Mouse (Mus musculus) midbrain, embryonic 11.5 days (tissue): ENCODE measurements around the gene Chst15. TPM values are rescaled to one million over a fixed set of nuclear protein-coding genes. Genes with fewer than 3 reads are reported as not detected.

Experiments used
- ATAC-seq: fragments of 200-750 bp; cut with Nextera tagmentation; 2 replicates; pipeline ENCODE4 v1.8.0; 2017; ENCODE audit warnings: moderate TSS enrichment, moderate library complexity; ENCODE audit not compliant: low FRiP score
- DNase-seq: peaks from one replicate; pipeline ENCODE4 v3.0.0; 2015; ENCODE audit warnings: low spot score; ENCODE audit errors: missing footprints
- H3K27ac ChIP-seq: fragments of 300-500 bp; sonication (generic); 2 replicates; pipeline ENCODE4 v1.5.1; 2014; ENCODE audit warnings: low read depth, low read length
- H3K27me3 ChIP-seq: fragments of 300-500 bp; sonication (generic); 2 replicates; pipeline ENCODE4 v1.6.1; 2014; ENCODE audit warnings: mild to moderate bottlenecking, low read length, moderate library complexity, mixed read lengths; ENCODE audit not compliant: control insufficient read depth, insufficient read depth
- H3K36me3 ChIP-seq: fragments of 300-500 bp; sonication (generic); 2 replicates; pipeline ENCODE4 v1.6.1; 2014; ENCODE audit warnings: mild to moderate bottlenecking, low read length, moderate library complexity, mixed read lengths; ENCODE audit not compliant: control insufficient read depth, insufficient read depth
- H3K4me1 ChIP-seq: fragments of 300-500 bp; sonication (generic); 2 replicates; pipeline ENCODE4 v1.6.1; 2014; ENCODE audit warnings: low read length; ENCODE audit not compliant: control insufficient read depth, insufficient read depth
- H3K4me2 ChIP-seq: fragments of 300-500 bp; sonication (generic); 2 replicates; pipeline ENCODE4 v1.6.1; 2014; ENCODE audit warnings: mild to moderate bottlenecking, moderate library complexity
- H3K4me3 ChIP-seq: fragments of 300-500 bp; sonication (generic); 2 replicates; pipeline ENCODE4 v1.5.1; 2014; ENCODE audit warnings: low read depth, low read length
- H3K9ac ChIP-seq: fragments of 300-500 bp; sonication (generic); 2 replicates; pipeline ENCODE4 v1.6.1; 2014; ENCODE audit warnings: low read length
- H3K9me3 ChIP-seq: fragments of 300-500 bp; sonication (generic); 2 replicates; pipeline ENCODE4 v1.6.1; 2016; ENCODE audit warnings: low read length; ENCODE audit not compliant: control insufficient read depth
- WGBS: fragments of 180-500 bp; shearing (Covaris S2); extraction: QIAGEN DNeasy Blood & Tissue Kit; methylation state at CpG from one replicate; pipeline ENCODE4 v1.1.7; 2014; 5-methylcytosine and 5-hydroxymethylcytosine counted together
- polyA plus RNA-seq: library from polyadenylated mRNA; unstranded; fragments of >200 nt; fragmentation: Nextera tagmentation; extraction: Ambion mirVana; gene quantifications from 2 replicates; pipeline ENCODE4 v1.2.1, GENCODE M21; 2014

The Chst15 gene
- polyA plus RNA-seq, 1 experiment from 2014 or later, result 18.0 TPM

DNA sequence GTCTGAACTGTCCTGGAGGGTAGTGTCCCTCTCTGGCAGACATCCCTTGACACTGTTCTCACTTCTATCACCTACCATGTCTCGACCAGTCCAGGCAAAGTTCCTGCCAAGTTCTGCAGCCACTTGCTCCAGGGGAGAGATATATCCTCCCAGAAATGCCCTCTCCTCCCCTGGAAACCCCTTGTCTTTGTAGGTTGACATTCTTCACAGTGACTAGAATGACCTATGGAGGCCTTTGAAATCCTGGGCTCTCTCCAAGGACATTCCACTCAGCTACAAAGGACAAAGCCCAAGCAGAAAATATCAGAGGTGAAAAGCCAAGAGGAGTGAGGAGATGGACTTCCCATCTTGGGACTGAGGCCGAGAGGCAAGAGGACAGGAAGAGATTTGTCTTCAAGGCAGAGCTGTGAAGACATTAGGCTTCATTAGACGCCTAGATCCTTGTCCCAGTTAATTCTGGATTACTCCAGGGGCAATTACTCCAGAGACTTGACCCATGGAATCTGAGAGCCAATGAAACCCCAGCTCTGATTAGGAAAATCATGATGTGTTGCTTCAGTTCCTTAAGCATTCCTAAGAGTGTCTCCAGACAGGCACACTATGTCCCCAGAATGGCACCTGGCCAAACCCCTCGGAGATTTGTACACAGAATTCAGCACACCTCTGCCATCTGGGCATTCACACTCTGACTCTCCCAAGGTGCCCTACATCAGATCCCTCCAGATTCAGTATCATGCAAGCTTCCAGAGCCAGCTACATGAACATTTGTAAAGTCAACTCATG lies 20.2 kb downstream of the Chst15 start:
- ATAC-seq (no peak), DNase-seq (no peak)
- Histone ChIP-seq H3K27me3 (no peaks in the 10 kb centered on the region), H3K4me1 (no peaks in the 10 kb centered on the region; the same call in 1 of the 2 replicates), H3K36me3 (no peaks in the 10 kb centered on the region), H3K9ac (no peak overlapping the region), H3K4me3 (no peak overlapping the region), H3K9me3 (no peaks in the 10 kb centered on the region), H3K27ac (no peak overlapping the region), H3K4me2 (no peak overlapping the region)
- 87% methylated on average over 4 of the region's 4 CpGs for WGBS

DNA sequence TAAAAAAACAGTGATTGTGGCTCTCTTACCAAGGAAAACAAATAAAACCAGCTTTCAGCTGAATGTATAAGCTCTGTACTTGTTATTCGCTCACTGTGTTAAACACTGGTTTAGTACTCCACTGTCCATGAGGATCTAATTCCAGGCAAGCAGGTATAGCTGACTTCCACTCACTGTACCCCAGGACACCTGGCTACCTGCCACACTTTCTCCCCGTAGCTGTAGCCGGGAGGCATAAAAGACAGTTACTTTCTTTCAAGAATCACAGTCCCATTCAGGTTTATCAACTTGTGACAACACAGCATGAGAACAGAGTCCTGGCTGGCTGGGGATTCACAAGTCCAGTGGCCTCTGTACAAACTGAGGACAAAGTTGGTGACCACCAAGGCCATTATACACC lies 20.9 kb downstream of the Chst15 start:
- Histone ChIP-seq H3K9ac (no peak overlapping the region), H3K27me3 (no peaks in the 10 kb centered on the region), H3K9me3 (no peaks in the 10 kb centered on the region), H3K4me2 (no peak overlapping the region), H3K27ac (no peak overlapping the region), H3K4me1 (no peaks in the 10 kb centered on the region; the same call in 1 of the 2 replicates), H3K4me3 (no peak overlapping the region), H3K36me3 (no peaks in the 10 kb centered on the region)
- DNase-seq (no peak), ATAC-seq (no peak)
- WGBS, result 83% methylated on average over 3 of the region's 3 CpGs

DNA sequence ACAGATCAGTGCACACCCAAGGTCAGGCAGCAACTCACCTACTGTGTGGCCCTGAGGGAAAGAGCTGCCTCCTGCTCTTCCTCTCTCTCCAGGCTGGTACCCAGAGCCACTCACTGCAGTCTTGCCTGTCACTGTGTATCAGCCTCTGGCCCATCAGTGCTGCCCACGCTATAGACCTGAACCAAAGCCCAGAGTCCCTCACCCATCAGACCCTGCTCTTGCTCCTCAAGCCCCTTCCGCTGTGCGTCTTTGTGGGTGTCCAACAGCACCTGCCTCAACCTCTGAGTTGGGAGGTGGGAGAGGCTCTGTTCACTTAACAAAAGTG lies 29.7 kb downstream of the Chst15 start:
- H3K9ac ChIP-seq, result 0 out of 2 replicates have a peak overlapping the region, but pooled peaks have one; percentile 24
- peaks cover 41% of the 10 kb centered on the region for H3K4me1 ChIP-seq
- ATAC-seq, result no peak

DNA sequence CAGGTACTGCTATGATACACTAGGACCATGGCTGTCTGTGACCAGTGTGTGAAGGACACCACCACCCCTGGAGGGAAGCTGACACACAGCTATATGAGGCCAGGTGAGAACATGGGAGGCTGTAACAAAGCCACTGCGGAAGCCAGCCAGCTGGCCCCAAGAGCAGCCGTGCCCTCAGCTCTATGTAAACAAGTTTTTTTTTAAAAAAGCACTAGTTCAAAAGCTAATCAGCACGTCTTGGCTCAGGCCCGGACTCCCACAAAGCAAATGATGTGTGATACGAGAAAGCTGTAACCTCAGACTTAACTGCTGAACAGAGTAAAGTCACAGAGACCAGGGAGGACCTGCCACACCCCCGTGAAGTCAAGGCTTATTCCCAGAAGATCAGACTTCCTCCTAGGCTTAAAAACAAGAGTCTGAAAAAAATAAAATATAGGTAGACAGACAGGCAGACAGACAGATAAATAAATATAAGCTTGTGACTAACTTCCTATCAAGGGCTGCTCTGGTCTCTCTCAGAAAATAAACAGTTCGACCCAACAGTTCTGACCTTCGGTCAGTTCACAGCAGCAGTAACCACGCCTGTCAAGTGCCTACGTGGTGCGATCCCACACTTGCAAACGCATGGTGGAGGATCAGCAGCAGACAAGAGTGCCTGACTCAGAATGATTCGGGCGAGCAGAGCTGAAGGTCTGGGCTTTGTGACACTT lies 30.2 kb downstream of the Chst15 start:
- H3K4me2 ChIP-seq, result no peak overlapping the region
- no peaks in the 10 kb centered on the region for H3K36me3 ChIP-seq
- H3K9me3 ChIP-seq, result no peaks in the 10 kb centered on the region
- WGBS, result 49% methylated on average over 14 of the region's 14 CpGs
- H3K9ac ChIP-seq, result no peak overlapping the region
- no peak overlapping the region for H3K27ac ChIP-seq
- ATAC-seq, result no peak
- H3K27me3 ChIP-seq, result no peaks in the 10 kb centered on the region
- H3K4me3 ChIP-seq, result no peak overlapping the region
- DNase-seq, result no peak
- peaks cover 41% of the 10 kb centered on the region for H3K4me1 ChIP-seq

More for the DNA sequence above, 29.7 kb downstream of the Chst15 start:
- no peak overlapping the region for H3K27ac ChIP-seq
- H3K4me2 ChIP-seq, result no peak overlapping the region
- no peak overlapping the region for H3K4me3 ChIP-seq
- no peaks in the 10 kb centered on the region for H3K9me3 ChIP-seq
- no peak for DNase-seq
- WGBS, result 76% methylated on average over 3 of the region's 3 CpGs
- no peaks in the 10 kb centered on the region for H3K36me3 ChIP-seq
- H3K27me3 ChIP-seq, result no peaks in the 10 kb centered on the region

DNA sequence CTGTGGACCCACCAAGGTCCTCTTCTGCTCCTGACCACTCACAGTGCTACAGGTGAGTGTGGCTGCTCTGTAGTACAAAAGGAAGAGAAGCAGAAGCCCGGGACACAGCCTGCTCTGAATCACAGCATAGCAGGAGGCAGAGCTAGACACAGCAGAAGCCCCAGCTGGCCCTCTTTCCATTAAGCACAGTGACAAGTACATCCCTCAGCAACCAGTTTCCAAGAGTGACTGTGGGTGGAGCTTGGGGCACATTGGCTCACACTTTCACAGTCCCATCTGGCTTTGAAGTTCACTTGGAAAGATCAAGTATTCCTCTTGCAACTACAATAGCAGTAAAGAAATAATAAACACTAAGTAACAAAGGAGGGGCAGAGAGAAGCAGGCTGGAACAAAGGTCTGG lies 32.2 kb downstream of the Chst15 start:
- Histone ChIP-seq H3K27ac (peak overlapping the region; percentile 55; the same call in 1 of the 2 replicates), H3K9me3 (no peaks in the 10 kb centered on the region), H3K27me3 (no peaks in the 10 kb centered on the region), H3K9ac (no peak overlapping the region), H3K36me3 (no peaks in the 10 kb centered on the region), H3K4me2 (no peak overlapping the region), H3K4me1 (peaks cover 41% of the 10 kb centered on the region), H3K4me3 (no peak overlapping the region)
- ATAC-seq, result peak; percentile 53; the same call in 1 of the 2 replicates
- DNase-seq, result no peak
- 21% methylated on average over 1 of the region's 1 CpGs for WGBS

DNA sequence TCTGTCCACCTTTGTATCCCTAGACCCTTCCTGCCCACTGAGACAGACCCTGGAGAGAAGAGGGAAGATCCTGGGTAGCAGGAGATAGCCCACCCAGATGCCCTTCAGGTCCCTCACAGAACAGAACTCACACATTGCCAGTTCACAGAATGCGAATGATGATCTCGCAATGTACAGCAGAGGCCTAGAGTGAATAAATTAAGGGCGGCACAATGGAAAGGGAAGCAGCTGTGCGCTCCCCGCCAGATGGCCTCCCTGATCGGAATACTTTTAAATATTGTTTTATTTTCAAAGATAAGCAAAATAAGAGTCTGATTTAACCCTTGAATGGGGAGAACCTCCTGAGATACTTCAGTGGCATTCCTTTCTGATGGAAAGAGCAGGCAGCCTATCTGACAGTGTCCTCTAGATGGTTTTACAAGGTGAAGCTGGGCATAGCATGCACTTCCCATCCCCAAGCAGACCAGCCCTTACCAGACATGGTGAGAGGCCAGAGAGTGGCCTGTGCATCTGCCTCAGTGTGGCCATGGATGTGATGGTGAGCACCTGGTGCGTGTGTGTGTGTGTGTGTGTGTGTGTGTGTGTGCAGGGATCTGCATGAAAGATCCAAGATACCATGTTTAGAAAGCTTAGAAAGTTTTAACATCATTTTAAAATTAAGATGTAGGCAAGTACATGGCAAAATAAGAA lies 32.8 kb downstream of the Chst15 start:
- H3K4me3 ChIP-seq, result no peak overlapping the region
- DNase-seq (peak; percentile 90), ATAC-seq (peak; percentile 71)
- H3K9ac ChIP-seq, result no peak overlapping the region
- no peaks in the 10 kb centered on the region for H3K27me3 ChIP-seq
- H3K4me1 ChIP-seq, result peaks cover 41% of the 10 kb centered on the region
- H3K27ac ChIP-seq, result peak overlapping the region; percentile 55
- no peaks in the 10 kb centered on the region for H3K9me3 ChIP-seq
- no peaks in the 10 kb centered on the region for H3K36me3 ChIP-seq
- 45% methylated on average over 7 of the region's 7 CpGs for WGBS
- H3K4me2 ChIP-seq, result no peak overlapping the region

DNA sequence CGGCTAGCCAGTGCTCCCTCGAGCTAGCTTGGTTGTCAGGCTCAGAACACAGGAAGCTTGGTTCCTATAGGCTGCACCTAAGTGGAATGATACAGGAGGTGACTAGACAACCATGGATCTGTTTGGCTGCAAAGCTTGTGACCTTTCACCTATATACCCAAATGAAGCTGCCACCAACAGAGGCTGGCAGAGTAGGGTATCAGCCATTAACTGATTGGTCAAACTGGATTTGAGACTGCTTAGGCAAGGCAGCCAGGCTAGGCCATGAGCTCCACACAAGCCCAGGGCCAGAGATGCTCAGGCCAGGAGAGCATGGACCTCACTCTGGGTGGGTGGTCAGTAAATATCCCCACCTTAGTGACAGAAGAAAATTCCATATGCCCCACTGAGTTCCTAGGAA lies 34.5 kb downstream of the Chst15 start:
- DNase-seq (no peak), ATAC-seq (no peak)
- no peak overlapping the region for H3K27ac ChIP-seq
- no peaks in the 10 kb centered on the region for H3K9me3 ChIP-seq
- H3K9ac ChIP-seq, result no peak overlapping the region
- WGBS, result 90% methylated on average over 2 of the region's 2 CpGs
- no peaks in the 10 kb centered on the region for H3K36me3 ChIP-seq
- no peaks in the 10 kb centered on the region for H3K27me3 ChIP-seq
- H3K4me1 ChIP-seq, result peaks cover 31% of the 10 kb centered on the region
- H3K4me3 ChIP-seq, result no peak overlapping the region
- no peak overlapping the region for H3K4me2 ChIP-seq

DNA sequence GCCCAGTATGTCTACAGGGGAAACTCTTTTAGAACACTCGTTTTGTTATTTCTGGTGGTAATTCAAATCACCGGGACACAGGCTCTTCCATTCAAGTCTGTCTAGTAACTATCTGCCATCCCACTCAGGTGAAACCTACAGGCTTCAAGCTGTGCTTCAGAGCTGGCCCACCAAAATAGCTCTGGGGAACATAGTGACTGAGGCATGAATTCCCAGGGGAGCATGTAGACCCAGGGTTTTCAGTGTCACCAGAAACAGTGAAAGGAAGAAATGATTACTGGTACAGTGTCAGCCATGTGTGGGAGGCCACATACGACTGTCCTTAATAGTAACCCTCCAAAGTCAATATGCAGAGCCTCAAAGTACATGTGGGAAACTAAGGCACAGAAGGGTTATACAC lies 34.9 kb downstream of the Chst15 start:
- Histone ChIP-seq H3K36me3 (no peaks in the 10 kb centered on the region), H3K4me3 (no peak overlapping the region), H3K9me3 (no peaks in the 10 kb centered on the region), H3K27me3 (no peaks in the 10 kb centered on the region), H3K4me1 (peaks cover 28% of the 10 kb centered on the region), H3K4me2 (no peak overlapping the region), H3K27ac (no peak overlapping the region), H3K9ac (no peak overlapping the region)
- no peak for ATAC-seq
- no peak for DNase-seq
- 86% methylated on average over 3 of the region's 3 CpGs for WGBS

DNA sequence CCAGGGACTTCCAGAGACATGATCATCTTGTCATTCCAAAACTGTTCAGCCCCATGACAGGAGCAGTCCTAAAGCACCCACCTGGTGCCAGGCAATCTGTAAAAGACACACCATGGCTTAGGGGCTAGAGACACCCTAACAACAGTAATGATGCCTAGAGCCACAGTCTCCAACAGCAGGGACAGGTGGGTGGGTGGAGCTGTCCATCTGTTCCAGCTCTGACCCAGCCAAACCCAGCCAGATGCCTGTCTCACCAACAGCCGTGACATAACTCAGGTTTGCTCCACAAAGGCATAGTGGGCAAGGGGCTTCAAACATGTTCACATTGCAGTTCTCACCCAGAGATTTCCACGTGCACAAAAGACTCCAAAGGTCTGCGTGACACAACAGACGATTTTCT lies 35.3 kb downstream of the Chst15 start:
- Histone ChIP-seq H3K4me3 (no peak overlapping the region), H3K27ac (no peak overlapping the region), H3K9me3 (no peaks in the 10 kb centered on the region), H3K4me1 (peaks cover 27% of the 10 kb centered on the region), H3K9ac (no peak overlapping the region), H3K4me2 (no peak overlapping the region), H3K27me3 (no peaks in the 10 kb centered on the region), H3K36me3 (no peaks in the 10 kb centered on the region)
- 80% methylated on average over 4 of the region's 4 CpGs for WGBS
- ATAC-seq, result no peak
- DNase-seq, result no peak
